15 mouse cellular contexts compared by ENCODE assay signal in the genomic region with DNA sequence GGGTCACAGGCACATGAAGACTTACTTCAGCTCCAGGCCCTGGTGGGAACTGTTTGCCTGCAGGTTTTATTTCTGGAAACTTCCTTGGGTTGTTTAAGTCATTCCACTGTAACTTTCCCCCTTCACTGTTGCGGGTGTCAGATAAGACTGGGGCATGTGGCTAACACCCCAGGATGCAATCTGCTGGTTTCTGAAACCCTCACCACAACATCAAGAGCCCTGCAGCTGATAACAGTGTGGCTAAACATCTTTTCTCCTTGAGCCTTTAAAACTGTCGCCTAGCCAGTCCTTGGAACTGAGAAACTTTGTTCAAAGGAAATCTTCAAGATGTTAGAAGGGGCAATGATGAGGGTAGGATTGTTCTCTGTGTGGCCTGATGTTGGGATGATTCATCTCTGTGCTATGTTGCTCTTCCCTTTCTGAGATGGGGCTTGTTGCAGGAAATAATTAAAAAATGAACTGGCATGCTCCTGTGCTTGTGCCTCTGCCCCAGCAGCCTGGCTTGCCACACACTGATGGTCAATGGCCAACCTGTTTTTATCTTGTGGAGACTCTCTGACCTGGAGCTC.
"Had no signal": no experiment of that assay in that cellular context is flagged by ENCODE, and none has a peak within 500 bp of the region (broad histone marks: within the 10 kb centered on the region; RNA-seq: fewer than 3 reads in every experiment).

No protein-coding gene starts in this region.

- H3K27ac ChIP-seq: kidney, postnatal 0 days; layer of hippocampus, adult 2 months; liver, embryonic 13.5 days; midbrain, embryonic 15.5 days; stomach, embryonic 15.5 days had no signal

- ATAC-seq: midbrain, embryonic 15.5 days had no signal

- H3K27me3 ChIP-seq: liver, embryonic 13.5 days; midbrain, embryonic 15.5 days; stomach, embryonic 15.5 days had no signal

- H3K36me3 ChIP-seq: liver, embryonic 13.5 days; midbrain, embryonic 15.5 days; stomach, embryonic 15.5 days had no signal

- H3K4me3 ChIP-seq: layer of hippocampus, adult 2 months; liver, embryonic 13.5 days; midbrain, embryonic 15.5 days; stomach, embryonic 15.5 days had no signal

- DNase-seq: kidney, adult 2 months; kidney, postnatal 25 days; layer of hippocampus, adult 9-11 months; liver, embryonic 13.5 days; lung, adult 2 months; lung, postnatal 14 days; lung, postnatal 4 days; retina, postnatal 1 day; right cerebral cortex, postnatal 25 days; spleen, adult 18-20 months; thymus, postnatal 4 days had no signal
